Mouse (Mus musculus): Measurements from ENCODE around the gene Hoxc12.

Gene Hoxc12

GRCm38 (mm10) chr15:102937036-102937666 is 594 bp downstream of the Hoxc12 start:
- peak; percentile 52 for DNase-seq (ENCODE audit: low read depth, low spot score)

DNA sequence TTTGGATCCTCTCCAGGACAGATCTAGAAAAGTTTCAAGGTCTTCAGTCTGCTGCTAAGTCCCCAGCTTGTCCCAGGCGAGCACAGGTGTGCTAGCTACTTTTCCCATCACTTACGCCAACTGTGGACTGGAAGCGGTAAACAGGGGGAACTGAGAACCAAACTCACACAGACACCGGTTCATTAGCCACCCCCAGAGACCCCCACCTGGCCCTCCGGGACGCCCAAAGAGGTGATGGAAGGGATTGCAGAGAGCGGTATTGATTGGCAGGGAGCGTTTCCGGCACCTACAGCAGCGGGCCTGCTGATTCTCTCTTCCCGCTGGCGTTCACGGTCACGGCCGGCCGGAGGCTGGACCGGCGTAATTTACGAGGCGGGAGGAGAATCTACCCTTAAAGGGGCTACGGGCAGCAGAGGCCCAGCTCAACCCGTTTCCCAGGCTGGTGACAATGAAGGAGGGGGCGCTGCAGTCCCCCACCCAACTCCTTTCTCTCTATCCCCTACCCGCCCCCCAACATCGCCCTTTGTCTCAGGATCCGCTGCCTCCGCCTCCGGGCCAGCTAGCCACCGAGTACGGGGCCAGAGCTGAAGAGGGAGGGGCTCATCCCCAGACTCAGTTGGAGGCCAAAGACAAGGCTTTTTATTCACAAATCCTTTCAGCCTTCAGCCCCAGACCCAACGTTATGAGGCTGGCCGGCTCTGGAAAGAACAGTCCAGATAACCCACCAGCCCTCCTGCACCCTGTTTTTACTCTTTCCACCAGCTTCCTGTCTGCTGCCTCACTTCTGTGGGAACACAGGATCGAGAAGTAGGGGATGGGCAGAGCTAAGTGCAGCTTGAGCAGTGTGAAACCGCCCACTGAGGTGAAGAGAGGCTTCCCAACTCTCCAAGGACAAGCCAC is 2.9 kb downstream of the Hoxc12 start:
- DNase-seq (ENCODE audit: low read depth, low spot score), result peak; percentile 62

DNA sequence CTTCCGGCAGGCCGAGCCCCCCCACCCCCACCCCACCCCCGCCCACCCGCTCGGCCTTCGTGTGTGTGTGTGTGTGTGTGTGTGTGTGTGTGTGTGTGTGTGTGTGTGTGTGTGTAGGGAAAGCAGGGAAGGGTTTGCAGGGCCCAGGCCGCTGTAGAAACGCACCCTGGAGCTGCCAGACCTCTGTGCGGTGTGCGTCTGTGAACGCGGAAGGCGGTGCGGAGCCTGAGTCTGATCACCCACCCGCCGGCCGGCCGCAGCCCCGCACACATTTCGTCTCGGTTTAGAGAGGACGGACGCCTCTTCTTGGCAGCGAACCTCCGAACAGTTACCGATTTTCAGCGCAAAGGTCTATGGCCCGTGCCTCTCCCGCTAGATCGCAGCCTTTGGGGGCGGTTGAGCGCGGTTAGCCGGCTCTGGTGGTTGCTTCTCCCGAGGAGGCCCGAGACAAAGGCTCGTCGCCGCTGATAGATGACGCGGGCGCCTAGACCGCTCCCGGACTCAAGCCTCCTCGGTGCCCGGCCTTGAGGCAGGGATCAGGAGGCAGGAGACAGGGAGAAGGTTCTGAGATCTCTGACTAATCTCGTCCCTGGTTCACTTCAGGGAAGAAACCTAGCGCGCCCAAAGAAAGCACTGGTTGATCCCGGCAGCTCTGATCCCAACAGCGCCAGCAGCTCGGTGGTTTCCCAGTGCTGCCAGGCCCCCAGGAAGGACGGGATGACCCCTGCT is 6.3 kb downstream of the Hoxc12 start:
- peak; percentile 64 for DNase-seq (ENCODE audit: low read depth, low spot score)

GRCm38 (mm10) chr15:102943468-102943813 is 6.9 kb downstream of the Hoxc12 start:
- no peak for DNase-seq (ENCODE audit: low read depth, low spot score)

DNA sequence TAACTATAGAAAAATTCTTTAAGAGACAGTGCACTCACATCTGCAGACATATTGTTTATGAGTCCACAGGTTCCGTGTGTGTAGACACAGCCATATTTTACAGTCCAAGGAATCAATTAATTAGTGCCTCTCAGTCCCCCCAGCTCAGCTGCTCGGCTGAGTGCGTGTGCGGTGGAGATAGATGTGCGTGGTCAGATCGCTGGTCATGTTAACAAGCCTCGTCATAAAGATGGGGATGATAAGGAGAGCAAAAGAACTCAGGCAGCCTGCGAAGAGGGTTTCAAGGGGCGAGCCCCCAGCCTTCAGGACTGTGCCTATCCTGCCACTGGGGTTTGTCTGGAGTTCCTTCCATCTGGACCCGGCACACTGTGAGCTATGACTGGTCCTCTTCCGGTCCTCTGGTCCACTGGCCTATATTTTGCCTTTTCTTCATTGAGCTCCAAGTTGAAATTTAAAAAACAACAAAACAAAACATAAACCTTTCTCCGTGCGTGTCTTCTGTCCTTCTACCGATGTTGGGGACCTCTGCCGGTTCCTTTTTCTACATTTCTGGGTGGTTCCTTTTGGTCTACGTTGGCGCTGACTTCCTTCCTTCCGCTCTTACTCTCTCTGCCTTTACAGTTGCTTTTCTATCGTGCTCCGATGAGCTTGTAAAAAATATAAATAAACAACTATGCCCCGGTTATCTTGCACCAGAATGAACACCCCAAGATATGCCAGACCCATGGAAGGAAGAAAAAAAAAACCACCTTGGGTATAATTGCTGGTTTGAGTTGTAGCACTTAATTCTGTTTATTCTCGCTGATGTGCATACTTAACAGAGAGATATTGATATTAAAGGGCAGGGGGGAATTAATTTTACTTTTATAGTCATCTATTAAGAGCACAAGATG is 8.9 kb downstream of the Hoxc12 start:
- DNase-seq (ENCODE audit: low read depth, low spot score), result no peak

DNA sequence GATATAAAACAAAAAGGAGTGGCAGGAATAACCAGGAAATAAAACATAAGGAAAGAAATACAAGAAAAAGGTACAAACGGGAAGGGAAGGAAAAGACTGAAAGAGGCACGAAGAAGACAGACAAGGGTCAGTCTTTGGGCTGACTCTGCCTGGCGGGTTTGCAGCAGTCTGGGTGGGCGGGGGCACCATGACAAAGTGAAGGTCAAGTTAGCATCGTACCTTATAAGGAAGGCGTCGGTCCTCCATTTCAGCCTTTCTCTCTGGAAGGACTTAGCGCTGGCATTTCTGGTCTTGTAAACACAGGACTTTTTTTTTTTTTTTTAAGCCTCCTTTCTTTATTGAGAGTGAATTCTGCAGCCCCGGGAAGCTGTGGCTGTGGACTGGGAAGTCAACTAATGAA is 10.7 kb downstream of the Hoxc12 start:
- no peak for DNase-seq (ENCODE audit: low read depth, low spot score)

- DNase-seq (ENCODE audit: low read depth, low spot score), result no peak
Observed at GRCm38 (mm10) chr15:102948842-102949241, 12.3 kb downstream of the Hoxc12 start.

- DNase-seq (ENCODE audit: low read depth, low spot score), result no peak
Observed at GRCm38 (mm10) chr15:102949696-102950095, 13.1 kb downstream of the Hoxc12 start.

GRCm38 (mm10) chr15:102950877-102951276 is 14.3 kb downstream of the Hoxc12 start:
- DNase-seq (ENCODE audit: low read depth, low spot score), result no peak

DNA sequence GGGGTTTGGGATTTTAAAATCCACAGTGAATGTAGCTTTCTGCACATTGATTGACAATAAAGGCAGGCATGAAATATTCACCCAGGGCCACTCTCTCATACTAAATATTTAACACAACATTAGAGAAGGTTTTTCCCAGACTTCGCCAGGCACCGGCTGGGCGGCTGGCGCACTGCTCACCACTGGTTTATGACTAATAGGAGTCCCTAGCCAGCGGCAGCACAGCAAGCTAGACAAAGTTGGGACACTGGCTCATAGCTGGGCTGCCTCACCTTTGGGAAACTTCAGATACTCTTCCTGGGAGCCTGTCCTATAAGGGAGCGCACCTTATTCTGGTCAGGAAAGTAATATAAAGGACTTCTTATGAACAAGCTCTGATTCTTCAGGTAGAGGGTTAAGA is 17.0 kb downstream of the Hoxc12 start:
- DNase-seq (ENCODE audit: low read depth, low spot score), result no peak

DNA sequence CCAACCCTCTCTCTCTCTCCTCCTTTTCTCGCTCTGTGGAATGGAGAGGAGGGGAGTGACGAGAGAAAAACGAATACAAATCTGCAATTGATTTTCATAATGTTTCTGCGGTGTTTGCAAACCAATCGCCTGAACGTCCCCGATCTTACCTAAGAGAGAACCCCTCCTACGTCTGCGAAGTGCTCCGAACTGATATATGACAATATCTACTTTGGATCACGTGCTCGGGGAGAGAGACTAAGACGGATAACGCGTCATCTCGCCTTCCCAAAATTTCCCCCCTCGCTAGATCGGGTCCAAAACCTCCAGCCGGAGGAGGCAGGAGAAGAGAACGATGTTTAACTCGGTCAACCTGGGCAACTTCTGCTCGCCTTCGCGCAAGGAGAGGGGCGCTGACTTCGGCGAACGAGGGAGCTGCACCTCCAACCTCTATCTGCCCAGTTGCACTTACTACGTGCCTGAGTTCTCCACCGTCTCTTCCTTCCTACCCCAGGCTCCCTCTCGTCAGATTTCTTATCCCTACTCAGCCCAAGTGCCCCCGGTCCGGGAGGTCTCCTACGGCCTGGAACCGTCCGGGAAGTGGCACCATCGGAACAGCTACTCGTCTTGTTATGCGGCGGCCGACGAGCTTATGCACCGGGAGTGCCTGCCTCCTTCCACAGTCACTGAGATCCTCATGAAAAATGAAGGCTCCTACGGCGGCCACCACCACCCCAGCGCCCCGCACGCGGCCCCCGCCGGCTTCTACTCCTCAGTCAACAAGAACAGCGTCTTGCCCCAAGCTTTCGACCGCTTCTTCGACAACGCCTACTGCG is 17.8 kb downstream of the Hoxc12 start, which contains the start of gene Hoxc11:
Gene Hoxc11, plus strand, starts transcription at position 236 of the 815 bp plus-strand sequence.
- peak; percentile 72 for DNase-seq (ENCODE audit: low read depth, low spot score)

GRCm38 (mm10) chr15:102955007-102955382 is 18.4 kb downstream of the Hoxc12 start:
- DNase-seq (ENCODE audit: low read depth, low spot score), result peak; percentile 66

GRCm38 (mm10) chr15:102955833-102956640 is 19.5 kb downstream of the Hoxc12 start:
- peak; percentile 75 for DNase-seq (ENCODE audit: low read depth, low spot score)

GRCm38 (mm10) chr15:102956906-102957305 is 20.3 kb downstream of the Hoxc12 start:
- DNase-seq (ENCODE audit: low read depth, low spot score), result no peak

DNA sequence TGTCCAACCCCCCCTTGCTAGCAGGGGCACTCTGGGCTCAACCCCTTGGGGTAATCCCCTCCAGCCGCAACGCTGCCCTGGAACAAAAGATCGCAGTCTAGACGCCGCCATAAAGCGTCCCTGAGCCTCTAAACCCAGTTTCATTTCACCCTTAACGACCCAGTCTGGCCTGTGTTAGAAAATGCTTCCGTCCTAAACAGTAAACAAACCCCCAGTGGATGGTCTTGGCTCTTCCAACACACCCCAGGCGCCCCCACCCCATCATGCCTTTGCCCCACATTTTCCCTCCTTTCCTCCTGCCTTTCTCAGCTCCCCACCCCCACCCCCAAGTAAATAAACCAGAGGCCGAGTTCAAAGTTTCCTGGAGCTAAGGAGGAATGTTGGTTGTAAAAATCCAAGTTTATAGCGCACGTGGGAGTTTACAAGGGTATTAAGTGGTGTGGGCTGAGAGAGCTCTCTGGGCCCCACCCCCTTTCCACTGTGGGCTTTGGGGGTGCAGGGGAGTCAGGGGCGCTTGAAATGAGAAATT is 23.2 kb downstream of the Hoxc12 start:
- peak; percentile 6 for DNase-seq (ENCODE audit: low read depth, low spot score)

DNA sequence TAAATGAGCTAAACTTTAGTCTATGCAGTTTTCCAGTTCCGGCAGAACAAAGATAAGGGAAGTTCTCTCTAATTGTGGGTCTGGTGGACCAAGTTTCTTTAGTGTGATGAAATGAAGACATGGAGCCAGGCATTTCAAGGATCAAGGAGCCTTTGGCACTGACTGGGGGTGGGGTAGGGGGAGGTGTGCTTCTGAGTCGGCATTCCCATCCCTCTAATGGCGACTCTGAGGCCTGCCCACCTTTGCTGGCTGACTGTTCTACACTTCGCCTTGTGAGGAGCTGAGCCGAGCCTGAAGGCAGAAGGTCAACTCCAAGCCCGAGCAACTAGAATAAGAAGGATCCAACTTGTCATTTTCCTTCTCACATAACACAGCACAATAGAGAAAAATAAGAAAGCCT is 25.2 kb downstream of the Hoxc12 start:
- DNase-seq (ENCODE audit: low read depth, low spot score), result no peak

GRCm38 (mm10) chr15:102962492-102962891 is 25.9 kb downstream of the Hoxc12 start:
- no peak for DNase-seq (ENCODE audit: low read depth, low spot score)

DNA sequence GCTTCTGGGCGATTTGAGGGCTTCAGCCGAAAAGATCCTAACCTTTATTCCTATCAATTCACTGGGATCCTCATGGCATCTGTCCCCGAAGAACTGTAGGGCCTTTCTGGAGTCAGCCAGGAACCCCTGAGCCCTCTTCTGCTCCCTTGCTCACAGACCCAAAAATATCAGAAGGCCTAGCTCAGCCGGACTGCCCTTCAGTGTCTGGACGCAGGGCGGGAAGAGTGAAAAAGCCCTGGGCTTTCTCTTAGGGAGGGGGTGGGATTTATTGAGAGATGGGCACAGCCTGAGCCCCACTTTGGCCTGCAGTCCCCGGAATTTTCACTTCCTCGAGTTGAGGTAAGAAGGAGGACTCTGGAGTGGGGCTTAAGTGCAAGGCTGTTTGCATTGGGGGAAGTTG is 26.7 kb downstream of the Hoxc12 start:
- DNase-seq (ENCODE audit: low read depth, low spot score), result no peak
